Mouse (Mus musculus) gastrocnemius, postnatal 10 days (tissue): ENCODE measurements around the gene Oxgr1. TPM values are rescaled to one million over a fixed set of nuclear protein-coding genes. Genes with fewer than 3 reads are reported as not detected.
A peak's percentile ranks its signal among the peaks of the same experiment; 100 is the strongest.
"Not testable (repeated sequence)": the region's sequence is repeated elsewhere in the genome, so short reads cannot be mapped to it uniquely, and the experiment has no call there.

Experiments
- DNase-seq: peaks from one replicate; pipeline ENCODE4 v3.0.0; 2021; ENCODE audit warnings: mixed read lengths
- long read RNA-seq, 2 experiments: library from polyadenylated mRNA; stranded (forward); transcript quantifications; one replicate each; pipeline ENCODE4 v2.0.0; 2021
- total RNA-seq, 2 experiments: library from RNA; stranded (reverse); gene quantifications; 2 replicates each; pipeline ENCODE4 v1.2.3; 2021

The Oxgr1 gene
- not detected for total RNA-seq
- long read RNA-seq, experiment 1: 0 reads
- long read RNA-seq, experiment 2: 0 reads

- DNase-seq: no peak
These were observed at the start of gene Oxgr1 for GRCm38 (mm10) chr14:120042187-120042820. Gene Oxgr1 (minus strand): TSS chr14:120042435.

GRCm38 (mm10) chr14:120090401-120090800, 48.2 kb upstream of the Oxgr1 start:
- no peak for DNase-seq

DNA sequence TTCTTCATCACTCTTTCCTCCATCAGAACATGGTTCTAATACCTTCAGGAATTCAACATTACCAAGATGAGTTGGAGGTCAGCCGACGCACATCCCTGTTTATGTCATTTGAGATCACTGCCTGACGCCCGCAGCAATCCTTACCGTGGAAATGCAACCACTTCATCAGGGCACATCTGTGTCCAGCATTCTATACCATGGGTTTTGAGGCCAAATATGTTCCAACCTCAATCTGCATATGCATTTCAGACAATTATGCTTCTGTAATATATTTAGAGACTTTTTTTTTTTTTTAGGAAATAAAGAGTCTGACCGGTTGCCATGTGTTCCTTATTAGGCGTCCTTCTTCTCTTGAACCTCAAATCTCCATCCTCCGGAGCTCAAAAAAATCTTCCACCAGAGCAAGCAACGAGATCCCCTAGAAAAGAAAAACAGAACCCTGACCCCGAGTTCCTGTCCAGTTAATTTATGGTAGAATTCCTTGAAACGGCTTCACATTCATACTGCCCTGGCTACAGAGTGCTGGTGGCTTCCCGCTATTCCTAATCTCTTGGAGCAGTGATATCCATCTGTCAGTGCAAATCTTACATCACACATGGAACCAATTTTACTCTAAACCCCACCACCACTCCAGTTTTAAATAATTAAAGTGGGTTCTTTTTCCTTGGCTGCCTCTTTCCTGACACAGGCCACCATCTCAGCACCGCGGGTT, 47.6 kb upstream of the Oxgr1 start:
- no peak for DNase-seq

DNA sequence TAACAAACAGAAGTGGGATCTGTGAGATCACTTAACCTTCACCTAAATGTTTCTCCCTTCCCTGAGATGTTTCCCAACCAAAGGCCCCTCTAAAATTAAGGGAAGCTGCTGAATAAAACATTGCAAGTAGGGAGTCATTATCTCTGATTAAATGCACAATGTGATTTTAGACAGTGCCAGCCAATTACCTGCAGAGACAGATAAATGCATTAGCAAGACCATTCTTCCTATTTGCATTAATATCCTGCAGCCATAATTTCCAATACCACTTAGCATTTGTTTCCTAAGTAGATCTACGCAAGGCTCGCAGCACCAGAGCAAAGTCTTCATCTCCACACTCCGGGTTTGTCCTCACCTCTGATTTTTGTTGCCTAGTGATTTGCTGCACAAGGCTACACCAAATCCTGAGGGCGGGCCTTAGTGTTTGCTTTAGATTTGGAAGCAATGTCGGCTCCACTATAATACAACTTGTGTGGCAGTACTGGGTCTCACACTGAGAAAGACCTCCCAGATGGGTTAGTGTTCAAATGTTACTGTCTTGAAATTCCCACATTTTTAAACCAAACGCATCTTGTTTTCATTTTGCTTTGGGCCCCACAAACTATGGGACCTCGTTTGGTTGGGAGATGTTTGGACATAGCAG, 46.9 kb upstream of the Oxgr1 start:
- DNase-seq: no peak

- no peak for DNase-seq
These were observed 41.9 kb upstream of the Oxgr1 start for GRCm38 (mm10) chr14:120084084-120084667.

GRCm38 (mm10) chr14:120076192-120076591, 34.0 kb upstream of the Oxgr1 start:
- DNase-seq: no peak

GRCm38 (mm10) chr14:120075746-120076145, 33.5 kb upstream of the Oxgr1 start:
- no peak for DNase-seq

- DNase-seq: no peak
These were observed 32.0 kb upstream of the Oxgr1 start for GRCm38 (mm10) chr14:120074231-120074630.

- peak; percentile 68 for DNase-seq
These were observed 18.9 kb upstream of the Oxgr1 start for GRCm38 (mm10) chr14:120061096-120061495.

DNA sequence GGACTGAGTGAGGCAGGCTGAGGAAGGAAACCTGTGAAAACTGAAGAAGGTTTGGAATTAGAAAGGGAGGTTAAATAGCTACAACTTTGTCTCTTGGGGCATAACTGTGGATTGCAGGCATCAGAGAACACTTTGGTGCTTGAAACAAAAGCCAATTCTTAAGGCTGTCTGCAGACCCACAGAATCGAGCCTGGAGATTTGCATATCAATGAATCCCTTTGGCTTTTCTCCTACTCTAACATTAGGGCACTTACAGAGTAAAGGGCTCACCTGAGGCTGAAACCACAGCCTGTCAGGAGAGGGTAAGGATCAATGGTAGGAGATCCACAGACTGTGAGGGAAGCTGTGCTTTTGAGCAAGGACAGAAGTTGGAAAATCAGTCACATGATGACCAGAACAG, 8.8 kb downstream of the Oxgr1 start:
- no peak for DNase-seq

GRCm38 (mm10) chr14:120019948-120020347, 22.3 kb downstream of the Oxgr1 start:
- DNase-seq: no peak

DNA sequence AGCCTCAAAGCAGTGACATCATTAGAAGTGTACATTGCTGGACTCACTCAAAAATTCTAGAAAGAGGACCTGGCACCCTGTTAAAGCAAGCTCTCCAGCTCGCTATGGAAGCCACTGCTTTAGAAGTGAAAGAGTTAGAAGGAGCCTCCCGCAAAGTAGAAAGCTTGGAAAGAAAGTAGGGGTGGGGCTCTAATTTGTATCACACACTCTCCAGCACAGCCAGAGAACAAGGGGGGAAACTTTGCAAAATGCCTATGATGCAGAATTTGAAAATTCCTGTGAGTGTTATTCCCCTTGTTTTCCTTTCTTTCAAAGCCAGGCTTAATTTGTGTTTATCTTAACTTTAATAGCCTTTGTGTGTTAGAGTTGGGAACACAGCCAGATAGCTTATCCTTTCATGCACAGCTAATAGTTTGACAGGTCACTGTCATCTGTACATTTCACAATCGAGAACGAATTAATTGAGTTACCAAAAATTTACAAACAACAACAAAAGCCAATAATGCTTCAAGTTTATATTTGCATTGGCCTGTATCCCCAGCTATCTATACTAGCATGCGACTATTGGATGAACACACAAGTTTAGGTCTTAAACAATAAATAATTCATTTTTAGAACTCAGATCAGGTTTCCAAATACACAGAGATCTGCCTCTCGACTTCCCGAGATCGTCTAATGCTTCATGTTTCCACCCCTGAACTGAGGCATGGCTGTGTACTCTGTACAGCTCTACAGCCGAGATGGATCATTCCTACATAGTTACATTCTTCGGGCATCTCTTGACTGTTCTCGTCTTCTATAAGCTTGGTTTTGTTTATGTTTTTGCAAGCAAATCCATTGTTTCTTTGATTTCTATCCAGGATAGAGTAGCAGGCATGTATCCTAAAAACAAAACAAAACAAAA, 32.0 kb downstream of the Oxgr1 start:
- DNase-seq: no peak

- DNase-seq: no peak
These were observed 37.1 kb downstream of the Oxgr1 start for GRCm38 (mm10) chr14:120005153-120005552.

GRCm38 (mm10) chr14:120003661-120004060, 38.6 kb downstream of the Oxgr1 start:
- DNase-seq: no peak

DNA sequence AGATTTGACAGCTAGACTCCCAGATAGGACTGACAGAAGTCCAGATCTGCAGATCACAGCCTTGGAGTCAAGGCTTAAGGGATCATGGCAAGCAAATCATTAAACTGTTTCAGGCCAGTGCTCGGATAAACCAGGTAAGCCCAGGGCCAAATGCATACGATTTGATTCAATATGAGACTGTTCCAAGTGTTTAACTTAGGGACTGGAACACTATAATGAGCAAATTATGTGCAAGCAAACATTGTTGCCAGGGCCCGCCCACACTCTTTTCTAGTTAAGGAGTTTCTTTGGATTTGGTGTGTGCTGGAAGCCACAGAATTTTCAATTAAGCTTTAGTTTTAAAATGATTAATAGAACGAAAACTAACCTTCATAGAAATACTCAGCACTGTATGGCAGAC, 39.6 kb downstream of the Oxgr1 start:
- DNase-seq: no peak

DNA sequence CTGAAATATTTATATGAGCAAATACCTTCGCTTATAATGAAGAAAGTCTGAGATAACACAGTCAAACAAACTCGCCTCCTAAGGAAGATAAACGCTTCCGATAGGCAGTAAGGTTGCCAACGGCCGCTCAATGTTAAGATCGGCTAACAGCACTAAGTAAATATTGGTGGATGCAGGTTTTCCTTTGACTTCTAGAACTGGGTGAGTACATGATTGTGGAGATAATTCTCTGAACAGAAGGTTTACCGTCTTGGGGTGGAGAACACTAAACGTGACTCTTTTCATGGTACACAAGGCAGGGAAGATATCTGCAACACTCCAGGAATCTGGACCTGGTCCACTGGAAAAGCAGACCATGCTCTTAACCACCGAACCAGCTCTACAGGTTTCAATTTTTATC, 52.6 kb downstream of the Oxgr1 start:
- DNase-seq: no peak

DNA sequence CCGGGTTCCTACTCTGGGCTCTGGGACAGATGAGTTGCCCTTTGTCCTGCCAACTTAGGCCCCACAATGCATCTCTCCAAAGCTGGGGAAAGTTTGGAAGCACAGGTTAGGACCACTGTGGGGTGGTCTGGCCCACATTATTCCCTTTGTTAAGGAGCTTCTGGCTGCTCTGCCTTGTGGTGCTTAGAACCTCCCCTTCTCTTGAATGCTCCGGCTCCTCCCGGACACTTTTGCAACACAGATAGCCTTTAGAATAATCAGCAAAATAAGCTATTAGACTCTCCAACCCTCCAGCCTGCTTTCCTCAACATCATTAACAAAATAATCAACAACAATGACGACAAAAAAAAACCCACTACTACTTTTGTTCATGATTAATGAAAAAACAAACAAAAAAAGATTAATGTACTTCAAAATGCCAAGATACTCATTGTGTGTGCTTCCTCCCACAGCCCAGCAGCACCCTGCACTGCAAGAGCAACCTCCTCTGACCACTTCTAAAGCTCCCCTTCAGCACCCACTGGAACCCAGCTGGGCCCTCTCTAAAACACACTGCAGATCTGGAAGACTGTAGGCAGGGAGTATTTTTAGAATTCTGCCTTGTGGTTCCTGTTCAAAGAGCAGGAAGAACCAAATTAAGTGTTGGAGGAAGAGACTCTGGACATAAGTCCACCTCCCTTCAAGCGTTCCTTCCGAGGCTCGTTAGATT, 53.1 kb downstream of the Oxgr1 start:
- DNase-seq: no peak

GRCm38 (mm10) chr14:119987257-119987656, 55.0 kb downstream of the Oxgr1 start:
- DNase-seq: no peak

DNA sequence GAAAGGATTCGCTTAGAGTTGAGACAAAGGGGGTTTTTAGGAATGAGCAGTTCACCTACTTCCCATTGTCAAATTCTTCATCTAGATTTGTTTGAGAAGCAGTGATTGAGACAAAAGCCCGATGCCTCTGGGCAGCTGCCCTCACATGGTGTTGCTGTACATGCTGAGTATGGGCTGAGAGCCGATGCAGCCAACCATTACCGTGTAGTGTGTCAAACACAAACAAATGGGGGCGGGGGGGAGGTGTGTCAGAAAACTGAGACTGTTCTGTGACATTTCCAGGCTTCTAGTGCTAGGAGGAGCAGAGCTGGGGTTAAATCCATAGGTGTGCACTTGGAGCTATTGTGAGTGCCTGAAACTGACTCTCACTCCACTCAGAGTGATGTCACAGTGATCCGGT, 55.5 kb downstream of the Oxgr1 start:
- DNase-seq: no peak

GRCm38 (mm10) chr14:119986351-119986750, 55.9 kb downstream of the Oxgr1 start:
- DNase-seq: not testable (repeated sequence)

DNA sequence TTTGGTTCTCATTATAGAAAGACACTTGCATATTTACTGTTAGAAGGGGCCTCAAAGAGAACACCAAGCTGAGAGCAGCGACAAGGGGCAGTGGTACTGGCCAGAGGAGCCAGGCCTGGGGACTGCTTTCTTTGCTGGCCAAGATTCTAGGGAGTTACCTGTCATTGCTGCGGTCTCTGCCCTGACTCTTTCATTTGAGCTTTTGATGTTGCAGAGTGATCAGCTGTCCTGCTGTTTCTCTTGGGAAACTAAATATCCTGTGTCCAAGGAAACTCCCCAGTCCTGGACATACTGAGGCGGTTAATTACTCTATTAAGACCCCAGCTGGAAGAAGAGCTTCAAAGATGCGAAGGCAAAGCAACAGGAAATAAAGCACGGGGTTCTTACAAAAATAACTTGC, 60.9 kb downstream of the Oxgr1 start:
- DNase-seq: no peak
